Mouse (Mus musculus) embryonic facial prominence, embryonic 12.5 days (tissue): ENCODE data around the gene Tcf15. TPM values are rescaled to one million over a fixed set of nuclear protein-coding genes. Genes with fewer than 3 reads are reported as not detected.
A peak's percentile ranks its signal among the peaks of the same experiment; 100 is the strongest.

Experiments
- ATAC-seq: fragments of 200-750 bp; cut with Nextera tagmentation; 2 replicates; pipeline ENCODE4 v1.8.0; 2017; ENCODE audit not compliant: insufficient number of reproducible peaks, insufficient read depth, low FRiP score, low TSS enrichment
- H3K27ac ChIP-seq: fragments of 300-500 bp; sonication (generic); 2 replicates; pipeline ENCODE4 v1.5.1; 2016; ENCODE audit warnings: mild to moderate bottlenecking
- H3K27me3 ChIP-seq: fragments of 300-500 bp; sonication (generic); 2 replicates; pipeline ENCODE4 v1.6.1; 2016; ENCODE audit warnings: mild to moderate bottlenecking, moderate library complexity
- H3K36me3 ChIP-seq: fragments of 300-500 bp; sonication (generic); 2 replicates; pipeline ENCODE4 v1.6.1; 2016; ENCODE audit warnings: mild to moderate bottlenecking
- H3K4me1 ChIP-seq: fragments of 300-500 bp; sonication (generic); 2 replicates; pipeline ENCODE4 v1.6.1; 2016
- H3K4me2 ChIP-seq: fragments of 300-500 bp; sonication (generic); replicated peaks from 2 replicates; pipeline ENCODE4 v1.6.1; 2016; ENCODE audit warnings: mild to moderate bottlenecking, moderate library complexity
- H3K4me3 ChIP-seq: fragments of 300-500 bp; sonication (generic); 2 replicates; pipeline ENCODE4 v1.5.1; 2016; ENCODE audit warnings: mild to moderate bottlenecking
- H3K9ac ChIP-seq: fragments of 300-500 bp; sonication (generic); 2 replicates; pipeline ENCODE4 v1.6.1; 2016; ENCODE audit warnings: mild to moderate bottlenecking, moderate library complexity
- H3K9me3 ChIP-seq: fragments of 300-500 bp; sonication (generic); 2 replicates; pipeline ENCODE4 v1.6.1; 2016; ENCODE audit warnings: mild to moderate bottlenecking, moderate library complexity
- WGBS: fragments of 180-500 bp; shearing (Covaris S2); methylation state at CpG from one replicate; pipeline ENCODE4 v1.1.7; 2016; 5-methylcytosine and 5-hydroxymethylcytosine counted together
- polyA plus RNA-seq: library from polyadenylated mRNA; unstranded; fragments of >200 nt; fragmentation: Nextera tagmentation; extraction: Ambion mirVana; gene quantifications from 2 replicates; pipeline ENCODE4 v1.2.1, GENCODE M21; 2016

Gene Tcf15
- polyA plus RNA-seq, 1 experiment from 2014 or later: 14.7 TPM

DNA sequence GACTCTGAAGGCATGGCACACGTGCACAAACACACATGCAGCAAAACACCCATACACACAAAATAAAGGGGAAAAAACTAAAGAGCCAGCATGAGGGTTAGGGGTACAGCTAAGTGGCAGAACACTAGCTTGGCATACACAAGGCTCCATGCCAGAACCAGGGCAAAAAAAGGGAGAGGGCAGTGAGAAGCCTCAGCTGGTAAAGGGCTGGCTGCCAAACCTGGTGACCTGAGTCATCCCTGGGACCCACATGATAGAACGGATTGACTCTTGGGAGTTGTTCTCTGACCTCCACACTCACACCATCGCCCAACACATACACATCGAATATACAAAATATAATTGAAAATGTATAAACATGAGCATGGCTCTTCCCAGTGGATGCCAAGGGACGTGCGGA lies 33.3 kb downstream of the Tcf15 start:
- Histone ChIP-seq H3K4me3 (no peak overlapping the region), H3K27me3 (no peaks in the 10 kb centered on the region), H3K36me3 (no peaks in the 10 kb centered on the region), H3K4me1 (peaks cover 11% of the 10 kb centered on the region; the same call in 1 of the 2 replicates), H3K4me2 (no peak overlapping the region), H3K9ac (no peak overlapping the region), H3K27ac (no peak overlapping the region), H3K9me3 (no peaks in the 10 kb centered on the region)
- 85% methylated on average over 6 of the region's 6 CpGs for WGBS
- no peak for ATAC-seq

- WGBS: 13% methylated on average over 24 of the region's 24 CpGs
- Histone ChIP-seq H3K4me3 (no peak overlapping the region), H3K36me3 (no peaks in the 10 kb centered on the region), H3K27me3 (no peaks in the 10 kb centered on the region), H3K9ac (peak overlapping the region; percentile 28; the same call in 1 of the 2 replicates), H3K4me1 (peaks cover 11% of the 10 kb centered on the region; the same call in 1 of the 2 replicates), H3K27ac (no peak overlapping the region), H3K9me3 (no peaks in the 10 kb centered on the region), H3K4me2 (peak overlapping the region; percentile 36)
- no peak for ATAC-seq
Observed at GRCm38 (mm10) chr2:152177162-152177805, 33.9 kb downstream of the Tcf15 start.

- Histone ChIP-seq H3K4me3 (no peak overlapping the region), H3K9me3 (no peaks in the 10 kb centered on the region), H3K27me3 (no peaks in the 10 kb centered on the region), H3K4me1 (peaks cover 11% of the 10 kb centered on the region; the same call in 1 of the 2 replicates), H3K27ac (no peak overlapping the region), H3K36me3 (no peaks in the 10 kb centered on the region), H3K4me2 (no peak overlapping the region), H3K9ac (no peak overlapping the region)
- WGBS: 70% methylated on average over 6 of the region's 6 CpGs
- no peak for ATAC-seq
Observed at GRCm38 (mm10) chr2:152177806-152178170, 34.4 kb downstream of the Tcf15 start.

- H3K4me1 ChIP-seq: peaks cover 11% of the 10 kb centered on the region; the same call in 1 of the 2 replicates
- H3K27me3 ChIP-seq: no peaks in the 10 kb centered on the region
- no peak for ATAC-seq
- H3K4me2 ChIP-seq: no peak overlapping the region
- no peaks in the 10 kb centered on the region for H3K36me3 ChIP-seq
- H3K9ac ChIP-seq: no peak overlapping the region
- no peak overlapping the region for H3K27ac ChIP-seq
- H3K4me3 ChIP-seq: no peak overlapping the region
- H3K9me3 ChIP-seq: no peaks in the 10 kb centered on the region
- 87% methylated on average over 3 of the region's 3 CpGs for WGBS
Observed at GRCm38 (mm10) chr2:152178345-152178744, 35.0 kb downstream of the Tcf15 start.

- Histone ChIP-seq H3K9me3 (no peaks in the 10 kb centered on the region), H3K36me3 (no peaks in the 10 kb centered on the region), H3K4me3 (no peak overlapping the region), H3K27ac (no peak overlapping the region), H3K4me1 (peaks cover 11% of the 10 kb centered on the region; the same call in 1 of the 2 replicates), H3K4me2 (no peak overlapping the region), H3K9ac (no peak overlapping the region), H3K27me3 (no peaks in the 10 kb centered on the region)
- no peak for ATAC-seq
- 77% methylated on average over 2 of the region's 2 CpGs for WGBS
Observed at GRCm38 (mm10) chr2:152179301-152179700, 35.9 kb downstream of the Tcf15 start.

GRCm38 (mm10) chr2:152180323-152180722 lies 37.0 kb downstream of the Tcf15 start:
- no peak overlapping the region for H3K9ac ChIP-seq
- ATAC-seq: 0 out of 2 replicates have a peak, but pooled peaks have one; percentile 15
- 55% methylated on average over 6 of the region's 6 CpGs for WGBS

GRCm38 (mm10) chr2:152187132-152187531 lies 43.8 kb downstream of the Tcf15 start:
- 81% methylated on average over 5 of the region's 5 CpGs for WGBS
- no peak for ATAC-seq
- no peak overlapping the region for H3K27ac ChIP-seq
- H3K27me3 ChIP-seq: no peaks in the 10 kb centered on the region
- no peaks in the 10 kb centered on the region for H3K36me3 ChIP-seq
- no peak overlapping the region for H3K9ac ChIP-seq
- H3K4me1 ChIP-seq: no peaks in the 10 kb centered on the region
- H3K4me2 ChIP-seq: no peak overlapping the region
- no peaks in the 10 kb centered on the region for H3K9me3 ChIP-seq
- no peak overlapping the region for H3K4me3 ChIP-seq

More at GRCm38 (mm10) chr2:152180323-152180722, 37.0 kb downstream of the Tcf15 start:
- Histone ChIP-seq H3K27me3 (no peaks in the 10 kb centered on the region), H3K4me2 (no peak overlapping the region), H3K36me3 (no peaks in the 10 kb centered on the region), H3K9me3 (no peaks in the 10 kb centered on the region), H3K4me3 (no peak overlapping the region), H3K27ac (no peak overlapping the region), H3K4me1 (peaks cover 11% of the 10 kb centered on the region; the same call in 1 of the 2 replicates)

GRCm38 (mm10) chr2:152189213-152189612 lies 45.9 kb downstream of the Tcf15 start:
- H3K27ac ChIP-seq: no peak overlapping the region
- ATAC-seq: no peak
- 40% methylated on average over 7 of the region's 7 CpGs for WGBS

GRCm38 (mm10) chr2:152189640-152190039 lies 46.3 kb downstream of the Tcf15 start:
- no peaks in the 10 kb centered on the region for H3K36me3 ChIP-seq
- H3K4me2 ChIP-seq: no peak overlapping the region
- no peak overlapping the region for H3K4me3 ChIP-seq
- no peak overlapping the region for H3K9ac ChIP-seq
- ATAC-seq: 0 out of 2 replicates have a peak, but pooled peaks have one; percentile 10
- no peaks in the 10 kb centered on the region for H3K9me3 ChIP-seq
- no peak overlapping the region for H3K27ac ChIP-seq
- H3K27me3 ChIP-seq: no peaks in the 10 kb centered on the region
- no peaks in the 10 kb centered on the region for H3K4me1 ChIP-seq
- 43% methylated on average over 9 of the region's 9 CpGs for WGBS

More at GRCm38 (mm10) chr2:152189213-152189612, 45.9 kb downstream of the Tcf15 start:
- H3K4me3 ChIP-seq: no peak overlapping the region
- no peaks in the 10 kb centered on the region for H3K4me1 ChIP-seq
- no peak overlapping the region for H3K4me2 ChIP-seq
- no peaks in the 10 kb centered on the region for H3K27me3 ChIP-seq
- no peaks in the 10 kb centered on the region for H3K36me3 ChIP-seq
- H3K9ac ChIP-seq: no peak overlapping the region
- H3K9me3 ChIP-seq: no peaks in the 10 kb centered on the region

GRCm38 (mm10) chr2:152190161-152190560 lies 46.8 kb downstream of the Tcf15 start:
- no peak for ATAC-seq
- Histone ChIP-seq H3K27ac (no peak overlapping the region), H3K4me2 (no peak overlapping the region), H3K9ac (no peak overlapping the region), H3K4me3 (no peak overlapping the region), H3K36me3 (no peaks in the 10 kb centered on the region), H3K9me3 (no peaks in the 10 kb centered on the region), H3K27me3 (no peaks in the 10 kb centered on the region), H3K4me1 (no peaks in the 10 kb centered on the region)
- WGBS: 64% methylated on average over 7 of the region's 7 CpGs

GRCm38 (mm10) chr2:152192591-152193345 lies 49.4 kb downstream of the Tcf15 start:
- Histone ChIP-seq H3K9ac (no peak overlapping the region), H3K4me3 (no peak overlapping the region), H3K9me3 (no peaks in the 10 kb centered on the region), H3K27me3 (no peaks in the 10 kb centered on the region), H3K27ac (no peak overlapping the region), H3K4me1 (no peaks in the 10 kb centered on the region), H3K4me2 (no peak overlapping the region), H3K36me3 (no peaks in the 10 kb centered on the region)
- WGBS: 78% methylated on average over 13 of the region's 13 CpGs
- no peak for ATAC-seq

DNA sequence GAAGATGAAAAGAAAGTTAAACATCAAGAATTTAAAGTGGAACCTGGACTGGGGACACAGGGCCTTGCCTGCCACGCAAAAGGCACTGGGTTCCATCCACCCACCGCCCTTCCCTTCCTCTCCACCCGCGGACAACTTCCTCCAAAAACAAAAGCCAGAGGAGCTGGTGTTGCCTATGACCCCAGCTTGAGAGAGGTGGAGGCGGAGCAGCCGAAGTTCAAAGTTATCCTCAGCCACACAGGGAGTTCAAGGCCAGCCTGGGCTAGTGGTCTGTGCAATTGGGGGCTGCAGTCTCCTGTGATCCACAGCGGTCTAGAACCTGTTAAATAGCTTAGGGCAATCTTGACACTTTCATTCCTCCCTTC lies 50.0 kb downstream of the Tcf15 start:
- Histone ChIP-seq H3K4me2 (no peak overlapping the region), H3K27ac (no peak overlapping the region), H3K9me3 (no peaks in the 10 kb centered on the region), H3K4me3 (no peak overlapping the region), H3K36me3 (no peaks in the 10 kb centered on the region), H3K27me3 (no peaks in the 10 kb centered on the region), H3K4me1 (no peaks in the 10 kb centered on the region), H3K9ac (no peak overlapping the region)
- 69% methylated on average over 7 of the region's 7 CpGs for WGBS
- ATAC-seq: no peak
